Mouse (Mus musculus): Measurements from ENCODE around the gene Nup205. TPM values are rescaled to one million over a fixed set of nuclear protein-coding genes. Genes with fewer than 3 reads are reported as not detected.

The Nup205 gene
- polyA plus RNA-seq, 1 experiment from 2014 or later: 34.6 TPM

GRCm38 (mm10) chr6:35294964-35295363 lies 117.7 kb downstream of the Nup205 start:
- no peak for ATAC-seq
- WGBS: 87% methylated on average over 2 of the region's 2 CpGs
- H3K27me3 ChIP-seq (replicated peaks; ENCODE audit: control insufficient read depth, insufficient read depth, low read length): no peaks in the 10 kb centered on the region
- no peaks in the 10 kb centered on the region for H3K9me3 ChIP-seq (ENCODE audit: control insufficient read depth, low read length)
- H3K4me1 ChIP-seq (replicated peaks; ENCODE audit: control insufficient read depth, insufficient read depth, low read length): peaks cover 3% of the 10 kb centered on the region; the same call in 1 of the 2 replicates
- no peak overlapping the region for H3K4me2 ChIP-seq (ENCODE audit: low read length)
- no peak overlapping the region for H3K27ac ChIP-seq (ENCODE audit: low read length)
- no peaks in the 10 kb centered on the region for H3K36me3 ChIP-seq (ENCODE audit: control insufficient read depth, insufficient read depth)
- no peak overlapping the region for H3K4me3 ChIP-seq (replicated peaks; ENCODE audit: low read length)
- no peak overlapping the region for H3K9ac ChIP-seq (replicated peaks; ENCODE audit: low read depth, low read length)

DNA sequence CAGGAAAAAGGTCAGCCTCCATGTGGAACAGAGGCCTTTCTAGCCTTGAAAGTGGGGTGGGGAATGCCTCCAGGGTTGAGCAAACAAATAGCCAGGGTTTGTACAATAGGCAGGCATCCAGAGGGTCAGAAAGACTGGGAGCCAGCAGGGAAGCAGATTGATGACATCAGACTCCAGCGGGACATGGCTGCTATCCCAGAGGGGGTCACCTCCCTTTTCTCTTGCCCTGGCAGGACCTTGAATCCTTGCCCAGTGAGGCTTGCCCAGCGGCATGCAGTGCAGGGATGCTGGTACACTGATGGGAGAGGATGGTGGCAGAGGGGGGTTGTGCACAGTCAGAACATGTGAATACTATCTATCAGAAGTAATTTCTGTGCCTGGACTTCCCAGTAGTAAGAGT lies 119.8 kb downstream of the Nup205 start:
- Histone ChIP-seq H3K36me3 (ENCODE audit: control insufficient read depth, insufficient read depth) (no peaks in the 10 kb centered on the region), H3K9ac (replicated peaks; ENCODE audit: low read depth, low read length) (no peak overlapping the region), H3K9me3 (ENCODE audit: control insufficient read depth, low read length) (no peaks in the 10 kb centered on the region), H3K4me2 (ENCODE audit: low read length) (no peak overlapping the region), H3K4me1 (replicated peaks; ENCODE audit: control insufficient read depth, insufficient read depth, low read length) (peaks cover 3% of the 10 kb centered on the region; the same call in 1 of the 2 replicates), H3K27me3 (replicated peaks; ENCODE audit: control insufficient read depth, insufficient read depth, low read length) (no peaks in the 10 kb centered on the region), H3K4me3 (replicated peaks; ENCODE audit: low read length) (no peak overlapping the region), H3K27ac (ENCODE audit: low read length) (no peak overlapping the region)
- peak; percentile 54 for ATAC-seq
- WGBS: 27% methylated on average over 2 of the region's 2 CpGs

Other genes with a start within 250 kb of the Nup205 start
- 0.76 and 0.85 TPM in 2 replicates for gene Slc23a4, start 189.0 kb upstream of the Nup205 start, polyA plus RNA-seq (2015; fragmentation: Nextera tagmentation; extraction: Ambion mirVana)
- 36.2 and 39.8 TPM in 2 replicates for gene Cnot4, start 43.7 kb upstream of the Nup205 start, polyA plus RNA-seq (2015; fragmentation: Nextera tagmentation; extraction: Ambion mirVana)
- gene Slc13a4, start 130.7 kb downstream of the Nup205 start, polyA plus RNA-seq (2015; fragmentation: Nextera tagmentation; extraction: Ambion mirVana): 4.6 and 5.6 TPM in 2 replicates
- gene Fam180a, start 148.7 kb downstream of the Nup205 start, polyA plus RNA-seq (2015; fragmentation: Nextera tagmentation; extraction: Ambion mirVana): 1.0 and 1.6 TPM in 2 replicates